ENCODE assay signal across 9 mouse cellular contexts in the genomic region with DNA sequence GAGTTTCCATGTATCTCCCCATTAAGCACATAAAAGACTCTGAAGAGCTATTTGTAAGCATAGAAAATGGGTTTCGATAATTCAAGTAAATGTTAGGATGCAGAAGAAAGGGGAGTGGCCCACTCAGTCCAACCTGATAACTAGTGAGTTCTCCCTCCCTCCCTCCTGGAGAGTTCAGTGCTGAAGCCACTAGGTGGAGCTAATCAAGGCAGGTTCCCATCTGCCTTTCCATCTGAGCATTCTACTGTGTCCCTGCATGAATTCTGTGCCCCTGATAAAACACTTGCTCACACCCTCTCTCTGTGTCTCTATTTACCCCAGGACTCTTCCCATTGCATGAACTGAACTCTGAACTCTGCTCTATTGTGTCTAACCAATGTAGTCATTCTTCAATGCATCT. TPM values are rescaled to one million over a fixed set of nuclear protein-coding genes. Genes with fewer than 3 reads are reported as not detected.
DNase-seq lines count a peak whose midpoint lies in the region; ATAC-seq and TF ChIP-seq lines count a peak whose summit lies in the region.
"Had no signal": no experiment of that assay in that cellular context is flagged by ENCODE, and none has a peak within 500 bp of the region (broad histone marks: within the 10 kb centered on the region; RNA-seq: fewer than 3 reads in every experiment).

No protein-coding gene starts in this region.

- no peak for TF ChIP-seq POLR2A in lung, adult 2 months (IDR thresholded peaks at IDR 0.05; ENCODE audit: borderline replicate concordance, extremely low read depth, low read depth, low read length)
- no peak for TF ChIP-seq POLR2A in brain, embryonic 14.5 days (IDR thresholded peaks at IDR 0.05; ENCODE audit: borderline replicate concordance, extremely low read depth, insufficient read depth, insufficient read length, poor library complexity, severe bottlenecking)

- no peak overlapping the region for H3K4me2 ChIP-seq in forebrain, embryonic 11.5 days (ENCODE audit: low read depth, low read length, severe bottlenecking)
- no peak overlapping the region for H3K4me2 ChIP-seq in forebrain, embryonic 12.5 days
- no peak overlapping the region for H3K4me2 ChIP-seq in midbrain, postnatal 0 days (ENCODE audit: low read depth, low read length, poor library complexity, severe bottlenecking)
- H3K4me2 ChIP-seq: heart, embryonic 15.5 days had no signal

- no peak overlapping the region for H3K4me3 ChIP-seq in forebrain, embryonic 11.5 days (ENCODE audit: low read depth, low read length)
- no peak overlapping the region for H3K4me3 ChIP-seq in forebrain, embryonic 12.5 days (replicated peaks)
- H3K4me3 ChIP-seq in lung, adult 2 months (replicated peaks; ENCODE audit: extremely low read depth, low read depth, low read length): no peak overlapping the region
- no peak overlapping the region for H3K4me3 ChIP-seq in midbrain, postnatal 0 days (ENCODE audit: low read depth, low read length)
- H3K4me3 ChIP-seq: heart, embryonic 15.5 days had no signal

- no peaks in the 10 kb centered on the region for H3K4me1 ChIP-seq in forebrain, embryonic 11.5 days (replicated peaks; ENCODE audit: control insufficient read depth, insufficient read depth, low read length)
- no peaks in the 10 kb centered on the region for H3K4me1 ChIP-seq in forebrain, embryonic 12.5 days
- no peaks in the 10 kb centered on the region for H3K4me1 ChIP-seq in lung, adult 2 months (ENCODE audit: control insufficient read depth, insufficient read depth, low read length)
- H3K4me1 ChIP-seq in midbrain, postnatal 0 days (ENCODE audit: insufficient read depth, low read length): no peaks in the 10 kb centered on the region
- H3K4me1 ChIP-seq: heart, embryonic 15.5 days had no signal

- peak; percentile 64; the same call in 1 of the 2 replicates for ATAC-seq in forebrain, embryonic 11.5 days (replicated peaks; ENCODE audit: low FRiP score)
- ATAC-seq in forebrain, embryonic 12.5 days (ENCODE audit: low FRiP score): no peak
- ATAC-seq in midbrain, postnatal 0 days (ENCODE audit: low FRiP score): no peak
- no peak for ATAC-seq in cerebellum, adult (ENCODE audit: insufficient number of reproducible peaks, low FRiP score, low TSS enrichment)

- no peaks in the 10 kb centered on the region for H3K27me3 ChIP-seq in forebrain, embryonic 11.5 days (ENCODE audit: control insufficient read depth, insufficient read depth, low read length)
- H3K27me3 ChIP-seq in forebrain, embryonic 12.5 days: no peaks in the 10 kb centered on the region
- no peaks in the 10 kb centered on the region for H3K27me3 ChIP-seq in midbrain, postnatal 0 days (ENCODE audit: insufficient read depth, low read length)
- H3K27me3 ChIP-seq: heart, embryonic 15.5 days had no signal

- H3K27ac ChIP-seq in forebrain, embryonic 11.5 days (ENCODE audit: low read depth, low read length): no peak overlapping the region
- H3K27ac ChIP-seq in forebrain, embryonic 12.5 days: no peak overlapping the region
- H3K27ac ChIP-seq in midbrain, postnatal 0 days (ENCODE audit: low read depth, low read length): no peak overlapping the region
- H3K27ac ChIP-seq: heart, embryonic 15.5 days had no signal

- DNase-seq in forebrain, embryonic 11.5 days (ENCODE audit: low spot score): no peak
- DNase-seq in lung, adult 2 months: no peak
- DNase-seq in lung, postnatal 14 days: no peak
- DNase-seq in brain, embryonic 14.5 days (ENCODE audit: low read depth): peak; percentile 60
- DNase-seq in midbrain, postnatal 0 days (ENCODE audit: low spot score): peak; percentile 60
- no peak for DNase-seq in testis, postnatal 10 days (ENCODE audit: low spot score)

- no peaks in the 10 kb centered on the region for H3K9me3 ChIP-seq in forebrain, embryonic 11.5 days (ENCODE audit: control insufficient read depth, low read length)
- H3K9me3 ChIP-seq in forebrain, embryonic 12.5 days: no peaks in the 10 kb centered on the region
- no peaks in the 10 kb centered on the region for H3K9me3 ChIP-seq in midbrain, postnatal 0 days (ENCODE audit: low read length)
- H3K9me3 ChIP-seq: heart, embryonic 15.5 days had no signal

- WGBS in forebrain, embryonic 11.5 days: 67% methylated on average over 1 of the region's 1 CpGs
- WGBS in forebrain, embryonic 12.5 days: 57% methylated on average over 1 of the region's 1 CpGs
- WGBS in lung, adult 2 months: 60% methylated on average over 1 of the region's 1 CpGs
- WGBS in midbrain, postnatal 0 days: 69% methylated on average over 1 of the region's 1 CpGs

- no peak overlapping the region for H3K9ac ChIP-seq in forebrain, embryonic 11.5 days (ENCODE audit: low read length)
- no peak overlapping the region for H3K9ac ChIP-seq in forebrain, embryonic 12.5 days
- no peak overlapping the region for H3K9ac ChIP-seq in midbrain, postnatal 0 days (replicated peaks; ENCODE audit: low read length, poor library complexity, severe bottlenecking)
- H3K9ac ChIP-seq: heart, embryonic 15.5 days had no signal

- peak; percentile 41; the same call in 1 of the 2 replicates for TF ChIP-seq CTCF in lung, adult 2 months (IDR thresholded peaks at IDR 0.05; ENCODE audit: insufficient read depth, low read length)
- peak; percentile 77; the same call in 1 of the 2 replicates for TF ChIP-seq CTCF in brain, embryonic 14.5 days (IDR thresholded peaks at IDR 0.05; ENCODE audit: borderline replicate concordance, extremely low read depth, insufficient read depth, insufficient read length)
- TF ChIP-seq CTCF in midbrain, postnatal 0 days (IDR thresholded peaks at IDR 0.05): peak; percentile 76

- H3K36me3 ChIP-seq in forebrain, embryonic 11.5 days (ENCODE audit: control insufficient read depth, insufficient read depth, low read length): no peaks in the 10 kb centered on the region
- no peaks in the 10 kb centered on the region for H3K36me3 ChIP-seq in forebrain, embryonic 12.5 days (replicated peaks)
- no peaks in the 10 kb centered on the region for H3K36me3 ChIP-seq in midbrain, postnatal 0 days (ENCODE audit: insufficient read depth, low read length)
- H3K36me3 ChIP-seq: heart, embryonic 15.5 days had no signal

RNA-seq across cellular contexts. Expression of a gene that starts 57.1 kb away (rescaled TPM):
- 0.44 and 1.3 TPM in 2 replicates for polyA plus RNA-seq in forebrain, embryonic 11.5 days (2014; fragmentation: Nextera tagmentation; extraction: Ambion mirVana)
- polyA plus RNA-seq in forebrain, embryonic 12.5 days (2016; fragmentation: Nextera tagmentation; extraction: Ambion mirVana): 0.60 and 0.95 TPM in 2 replicates
- polyA plus RNA-seq in lung, adult 2 months (2012; rRNA removed): not detected in 2 replicates
- polyA plus RNA-seq in brain, embryonic 14.5 days (2012; rRNA removed): 0.77 and 2.1 TPM in 2 replicates
- total RNA-seq in midbrain, postnatal 0 days (2014; rRNA removed): 4.9 and 5.8 TPM in 2 replicates
- 18.4 and 23.0 TPM in 2 replicates for polyA plus RNA-seq in midbrain, postnatal 0 days (2015; fragmentation: Nextera tagmentation; extraction: Ambion mirVana)
- polyA plus RNA-seq: heart, embryonic 15.5 days had no signal

Comparison
In these comparisons a context has a peak if more than half of its experiments do, and no peak if none do; other contexts are left out.
1. DNase-seq: peak in brain, embryonic 14.5 days (single experiment) and midbrain, postnatal 0 days (single experiment); none in forebrain, embryonic 11.5 days (single experiment), lung, adult 2 months (single experiment), lung, postnatal 14 days (single experiment) and testis, postnatal 10 days (single experiment).
2. Peak in every context shown above with its lines, with median percentiles within 50 percentile points of each other: CTCF ChIP-seq.